Mouse (Mus musculus): ENCODE measurements around the gene Olfr1392. TPM values are rescaled to one million over a fixed set of nuclear protein-coding genes. Genes with fewer than 3 reads are reported as not detected.
A peak's percentile ranks its signal among the peaks of the same experiment; 100 is the strongest.
"Not testable (repeated sequence)": the region's sequence is repeated elsewhere in the genome, so short reads cannot be mapped to it uniquely, and the experiment has no call there.

Olfr1392 gene
- total RNA-seq (2015; ENCODE audit: low replicate concordance) (not detected in 2 replicates), total RNA-seq (2017; ENCODE audit: low replicate concordance) (not detected in 2 replicates)

DNA sequence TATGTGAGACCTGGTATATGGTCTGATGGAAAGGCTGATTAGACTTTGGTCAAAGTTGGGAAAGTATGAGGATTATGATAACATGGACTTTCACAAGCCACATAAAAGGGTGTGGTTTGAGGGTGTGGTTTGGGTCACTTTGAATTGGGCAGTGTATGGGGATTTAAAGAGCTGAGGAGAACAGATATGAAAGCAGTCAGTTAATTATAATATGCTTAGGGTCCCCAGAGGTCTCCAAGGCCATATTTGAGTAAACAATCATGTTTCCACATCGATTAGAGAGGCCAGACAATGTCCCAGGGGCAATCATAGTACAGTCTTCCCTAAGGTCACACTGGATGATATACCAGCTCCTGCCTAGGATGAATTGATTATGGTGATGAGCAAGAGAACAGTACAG, at the start of gene Olfr1392:
Gene Olfr1392, plus strand, starts transcription at position 301 of the 400 bp plus-strand sequence.
- not testable (repeated sequence) for ATAC-seq (replicated peaks; ENCODE audit: low FRiP score, poor library complexity, severe bottlenecking)

DNA sequence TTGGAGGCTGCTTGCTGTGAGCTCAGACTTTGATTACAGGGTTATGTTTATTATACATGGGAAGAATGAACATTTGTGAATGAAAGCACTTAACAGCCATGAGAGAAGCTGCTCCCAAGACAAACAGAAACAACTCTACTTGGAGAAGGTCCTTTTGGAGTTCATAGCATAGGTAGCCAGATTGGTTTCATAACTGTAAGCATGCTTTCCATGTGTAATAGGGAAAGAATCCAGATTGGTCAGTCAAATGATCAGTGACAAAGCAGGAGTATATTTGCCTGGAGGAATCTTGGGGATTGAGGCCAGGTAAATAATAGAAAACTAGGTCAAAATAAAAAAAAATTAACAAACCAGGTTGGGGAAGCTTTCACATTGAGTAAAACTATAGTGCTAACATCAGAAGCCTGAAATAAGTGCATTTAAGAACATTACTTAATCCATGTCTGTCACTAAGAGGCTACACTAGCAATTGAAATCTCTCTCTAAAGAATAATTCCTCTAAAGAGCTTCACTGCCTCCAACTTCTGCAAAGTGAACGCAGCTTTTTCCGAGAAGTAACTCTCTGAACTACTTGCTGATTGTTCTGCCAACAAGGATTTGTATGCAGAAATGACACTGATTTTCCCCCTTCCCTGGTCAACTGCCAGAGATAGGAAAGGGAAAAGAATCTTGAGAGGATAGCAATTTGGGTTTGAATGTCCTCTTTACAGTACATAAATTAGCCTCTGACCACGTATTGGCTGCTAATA, 49.4 kb upstream of the Olfr1392 start:
- ATAC-seq (replicated peaks; ENCODE audit: low FRiP score, poor library complexity, severe bottlenecking) = no peak

DNA sequence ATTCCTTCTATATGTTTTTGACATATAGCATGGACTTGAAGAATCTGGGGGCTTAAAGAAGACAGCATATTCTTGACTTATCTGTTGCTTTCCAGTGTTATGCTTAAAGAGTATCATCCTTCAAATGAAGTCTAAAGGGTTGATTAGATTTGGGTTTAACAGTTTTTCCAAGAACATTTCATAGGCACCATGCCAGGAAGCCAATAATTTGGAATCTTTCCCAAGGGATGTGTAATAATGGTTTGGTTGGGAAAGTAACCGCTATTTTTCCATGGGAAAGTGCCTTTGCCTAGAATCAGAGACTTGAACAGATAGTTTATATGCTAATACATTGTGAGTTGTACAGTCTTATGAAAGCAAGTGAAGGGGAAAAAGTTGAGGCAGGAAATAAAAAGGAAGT, 48.2 kb upstream of the Olfr1392 start:
- no peak for ATAC-seq (replicated peaks; ENCODE audit: low FRiP score, poor library complexity, severe bottlenecking)

DNA sequence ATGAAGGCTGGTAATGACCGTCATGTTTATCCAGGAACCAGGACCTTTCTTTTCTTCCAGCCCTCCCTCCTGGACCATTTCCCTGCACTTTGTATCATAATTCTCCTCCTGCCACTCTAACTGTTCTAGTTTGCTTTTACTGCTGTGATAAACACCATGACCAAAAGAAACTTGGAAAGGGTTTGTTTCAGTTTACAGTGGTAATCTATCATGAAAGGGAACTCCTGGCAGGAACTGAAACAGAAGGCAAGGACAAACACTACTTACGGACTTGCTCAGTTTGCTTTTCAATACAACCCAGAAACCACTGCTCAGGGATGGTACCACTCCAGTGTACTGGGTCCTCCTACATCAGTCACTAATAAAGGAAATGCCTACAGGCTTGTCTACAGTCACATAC, 47.5 kb upstream of the Olfr1392 start:
- ATAC-seq (replicated peaks; ENCODE audit: low FRiP score, poor library complexity, severe bottlenecking) = no peak

DNA sequence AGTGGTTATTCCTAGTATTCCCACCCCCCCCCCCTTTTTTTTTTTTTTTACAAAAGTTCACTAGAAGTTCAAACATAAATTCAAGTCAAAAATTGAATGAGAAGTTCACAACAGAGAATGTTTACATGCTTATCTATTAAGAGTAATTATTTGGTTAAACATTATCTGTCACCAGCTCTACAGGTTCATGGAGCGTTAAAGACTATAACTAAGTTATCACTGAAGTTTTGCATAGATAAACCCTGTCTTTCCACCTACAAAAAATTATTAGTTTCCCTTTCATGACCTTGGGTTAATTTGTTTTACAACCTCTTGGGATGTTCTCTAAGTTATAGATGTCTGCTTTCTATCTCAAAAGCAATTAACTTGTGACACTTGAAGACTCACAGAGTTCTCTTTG, 44.8 kb upstream of the Olfr1392 start:
- ATAC-seq (replicated peaks; ENCODE audit: low FRiP score, poor library complexity, severe bottlenecking) = no peak

DNA sequence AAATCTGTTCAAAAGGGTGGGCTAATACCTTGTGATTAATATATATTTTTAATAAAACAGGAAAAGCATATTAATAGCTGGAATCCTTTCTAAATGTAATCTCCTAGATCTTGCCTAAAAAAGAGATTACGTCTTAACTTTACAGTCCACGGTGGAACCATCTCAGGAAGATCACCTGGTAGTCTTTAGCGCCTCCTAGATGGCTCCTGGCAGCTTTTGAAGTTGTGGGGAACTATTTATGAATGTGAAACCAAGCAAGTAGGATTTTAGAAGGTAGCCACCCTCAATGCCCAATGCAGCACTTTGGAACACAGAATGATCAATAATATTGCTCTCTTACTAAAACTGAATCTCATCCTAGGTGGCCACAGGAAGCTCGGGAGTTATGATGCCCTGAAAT, 44.2 kb upstream of the Olfr1392 start:
- no peak for ATAC-seq (replicated peaks; ENCODE audit: low FRiP score, poor library complexity, severe bottlenecking)

DNA sequence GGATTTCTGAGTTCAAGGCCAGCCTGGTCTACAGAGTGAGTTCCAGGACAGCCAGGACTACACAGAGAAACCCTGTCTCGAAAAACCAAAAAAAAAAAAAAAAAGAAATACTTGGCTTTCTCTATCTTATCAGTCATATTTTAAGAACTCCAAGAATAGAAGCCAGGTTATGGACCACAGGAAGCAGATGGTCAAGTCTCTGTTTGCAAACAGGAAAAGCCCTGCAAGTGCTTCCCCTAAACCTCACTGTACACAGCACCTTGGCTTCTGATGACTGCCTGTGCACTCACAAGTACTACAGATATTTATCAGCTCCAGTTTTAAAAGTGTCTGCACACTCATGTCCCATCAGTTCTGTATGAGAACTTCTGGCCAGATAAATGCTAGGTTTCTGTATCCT, 43.6 kb upstream of the Olfr1392 start:
- no peak for ATAC-seq (replicated peaks; ENCODE audit: low FRiP score, poor library complexity, severe bottlenecking)

DNA sequence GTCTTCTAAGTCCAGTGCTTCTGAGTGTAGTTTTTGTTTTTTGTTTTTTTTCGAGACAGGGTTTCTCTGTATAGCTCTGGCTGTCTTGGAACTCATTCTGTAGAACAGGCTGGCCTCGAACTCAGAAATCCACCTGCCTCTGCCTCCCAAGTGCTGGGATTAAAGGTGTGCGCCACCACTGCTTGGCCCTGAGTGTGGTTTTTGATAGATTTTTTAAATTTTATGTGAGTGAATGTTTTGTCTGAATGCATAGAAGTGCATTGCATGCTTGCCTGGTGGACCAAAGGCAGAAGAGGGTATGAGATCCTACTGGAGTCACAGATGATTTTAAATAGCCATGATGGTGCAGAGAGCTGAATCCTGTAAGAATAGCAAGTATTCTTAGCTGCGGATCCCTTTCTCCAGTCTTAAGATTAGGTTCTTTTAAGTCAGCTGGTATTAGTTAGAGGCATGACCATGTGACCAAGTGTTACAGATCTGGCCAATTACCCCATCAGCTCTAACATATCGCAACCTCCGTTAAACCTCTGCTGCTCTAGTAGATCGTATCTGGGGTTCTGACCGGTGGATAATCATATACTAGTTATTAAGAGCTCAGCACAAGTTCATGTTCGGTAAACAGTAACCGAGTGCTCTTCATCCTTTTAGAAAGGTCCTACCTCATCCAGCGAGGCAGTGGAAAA, 42.0 kb upstream of the Olfr1392 start:
- peak; percentile 14 for ATAC-seq (replicated peaks; ENCODE audit: low FRiP score, poor library complexity, severe bottlenecking)

DNA sequence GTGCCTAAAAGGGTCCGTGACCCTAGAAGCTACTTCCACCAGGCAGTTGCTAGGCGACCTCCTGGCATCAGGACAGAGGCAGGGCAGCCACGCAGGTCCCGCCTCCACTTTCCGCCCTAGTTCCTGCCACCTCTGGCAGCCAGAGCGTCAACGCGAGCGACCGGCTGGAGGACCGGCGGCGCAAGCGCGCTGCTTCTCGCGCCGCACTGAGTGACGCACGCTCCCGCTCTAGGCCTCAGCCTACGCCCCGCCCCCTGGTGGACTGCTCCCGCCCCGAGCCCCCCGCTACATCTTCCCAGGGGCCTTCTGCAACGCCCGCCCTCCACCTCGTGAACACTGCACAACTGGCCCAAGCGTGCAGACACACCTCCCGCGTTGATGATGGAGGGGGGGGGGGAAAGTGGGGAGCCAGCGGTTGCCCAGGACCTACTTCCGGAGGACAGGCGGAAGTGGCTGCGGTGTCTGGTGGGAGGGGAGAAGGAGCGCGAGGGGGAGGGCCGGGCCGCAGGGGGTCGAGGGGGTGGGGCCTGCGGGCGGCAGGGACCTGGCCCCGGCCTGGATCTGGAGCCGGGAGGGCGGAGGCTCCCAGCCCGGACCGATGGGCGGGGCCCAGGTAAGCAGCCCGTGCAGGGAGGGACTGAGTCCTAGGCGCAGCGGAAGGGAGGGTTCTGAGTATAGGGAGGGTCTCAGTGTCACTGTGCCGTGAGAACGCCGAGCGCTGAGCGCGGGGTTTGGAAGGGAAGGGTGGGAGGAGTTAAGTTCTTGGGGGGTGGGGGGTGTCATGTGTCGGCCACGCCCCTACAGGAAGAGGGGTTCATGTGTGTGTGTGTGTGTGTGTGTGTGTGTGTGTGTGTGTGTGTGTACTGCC, 41.1 kb upstream of the Olfr1392 start, which contains the start of gene Mgat1:
Gene Mgat1, plus strand, starts transcription at position 465 of the 868 bp plus-strand sequence.
- ATAC-seq (replicated peaks; ENCODE audit: low FRiP score, poor library complexity, severe bottlenecking) = peak; percentile 92

DNA sequence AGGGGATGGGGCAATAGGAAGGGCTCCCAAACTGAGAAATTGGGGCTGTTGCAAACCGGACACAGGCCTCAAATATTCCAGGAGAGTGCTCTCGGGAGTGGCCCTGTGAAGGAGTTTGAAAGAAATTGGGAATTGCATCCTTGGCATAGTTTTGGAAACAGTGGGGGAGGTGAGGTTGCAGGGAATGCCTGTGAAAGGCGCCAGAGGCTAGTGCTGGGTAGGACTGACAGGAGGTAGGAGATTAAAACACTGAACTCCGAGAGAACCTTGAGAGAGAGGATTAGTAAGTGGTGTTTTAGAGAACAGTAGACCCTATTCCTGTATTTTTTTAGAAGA, 40.5 kb upstream of the Olfr1392 start:
- ATAC-seq (replicated peaks; ENCODE audit: low FRiP score, poor library complexity, severe bottlenecking) = no peak

DNA sequence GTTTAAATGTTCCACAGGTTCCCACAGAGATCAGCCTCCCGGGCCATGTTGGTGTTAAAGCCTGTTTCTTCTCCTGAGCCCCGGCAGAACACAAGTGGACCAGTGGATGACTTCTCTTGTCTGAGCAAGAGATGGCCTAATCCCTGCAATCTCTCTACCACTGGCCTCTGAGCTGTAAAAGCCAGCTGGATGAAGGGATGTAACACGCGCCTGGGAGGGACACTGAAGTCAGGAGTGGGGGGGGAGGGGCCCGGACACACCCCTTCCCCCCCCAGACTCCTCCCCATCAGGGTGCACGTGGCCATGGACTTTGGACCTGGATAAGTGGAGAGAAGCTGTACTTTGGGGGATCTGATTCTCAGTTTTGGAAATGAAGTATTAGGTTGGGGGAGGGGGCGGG, 39.9 kb upstream of the Olfr1392 start:
- ATAC-seq (replicated peaks; ENCODE audit: low FRiP score, poor library complexity, severe bottlenecking) = no peak

DNA sequence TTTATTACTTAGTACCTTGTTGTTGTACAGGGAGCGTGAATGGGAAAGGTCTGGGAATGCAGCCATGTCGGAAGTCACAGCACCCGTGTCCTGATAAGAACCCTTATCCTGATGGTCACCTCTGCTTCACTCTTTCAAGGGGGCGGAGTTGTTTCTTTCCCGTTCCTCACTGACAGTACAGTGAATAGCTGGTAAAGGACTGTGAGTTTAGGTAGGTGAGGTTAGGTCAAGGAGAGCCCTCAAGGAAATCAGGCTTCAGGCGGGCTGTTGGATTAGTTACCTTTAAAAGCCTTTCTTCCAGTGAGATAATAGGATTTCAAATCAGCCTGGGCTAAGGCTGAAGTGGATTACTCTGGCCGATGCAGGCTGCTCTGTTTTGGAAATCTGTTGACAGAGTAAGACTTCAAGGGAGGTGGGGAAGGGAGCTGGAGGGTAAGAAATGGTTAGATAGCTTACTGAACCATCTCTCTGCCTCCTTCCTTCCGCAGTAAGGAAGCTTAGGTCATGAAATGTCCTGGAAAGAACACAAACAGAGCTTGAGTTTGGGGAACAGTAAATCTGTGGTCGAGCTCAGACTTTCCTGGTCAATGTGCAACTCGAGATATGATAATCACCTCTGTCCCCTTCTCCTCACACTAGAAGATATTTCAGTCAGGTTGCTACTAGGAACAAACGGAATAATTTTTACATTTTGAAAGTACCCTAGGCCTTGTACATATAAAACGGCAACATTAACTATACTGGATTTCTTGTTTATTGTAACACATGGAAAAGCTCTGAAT, 39.3 kb upstream of the Olfr1392 start:
- no peak for ATAC-seq (replicated peaks; ENCODE audit: low FRiP score, poor library complexity, severe bottlenecking)

DNA sequence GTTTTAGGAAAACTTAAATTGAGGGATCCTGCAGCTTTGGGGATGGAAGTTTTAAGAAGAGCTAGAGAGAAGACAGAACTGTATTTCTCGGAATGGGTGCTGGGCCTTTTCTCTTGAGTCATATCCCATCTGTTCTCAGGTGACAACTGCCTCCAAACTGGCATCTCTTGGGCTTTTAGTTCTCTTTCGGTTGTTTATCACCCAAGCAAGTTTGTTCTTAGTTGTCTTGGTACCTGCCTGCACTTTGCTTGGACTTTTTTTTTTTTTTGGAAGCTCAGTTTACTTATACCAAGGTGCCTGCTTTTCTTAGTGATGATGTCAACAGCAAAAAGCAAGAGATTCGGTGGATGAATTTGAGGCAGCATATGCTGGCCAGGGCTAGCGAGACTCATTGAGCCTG, 38.6 kb upstream of the Olfr1392 start:
- no peak for ATAC-seq (replicated peaks; ENCODE audit: low FRiP score, poor library complexity, severe bottlenecking)

DNA sequence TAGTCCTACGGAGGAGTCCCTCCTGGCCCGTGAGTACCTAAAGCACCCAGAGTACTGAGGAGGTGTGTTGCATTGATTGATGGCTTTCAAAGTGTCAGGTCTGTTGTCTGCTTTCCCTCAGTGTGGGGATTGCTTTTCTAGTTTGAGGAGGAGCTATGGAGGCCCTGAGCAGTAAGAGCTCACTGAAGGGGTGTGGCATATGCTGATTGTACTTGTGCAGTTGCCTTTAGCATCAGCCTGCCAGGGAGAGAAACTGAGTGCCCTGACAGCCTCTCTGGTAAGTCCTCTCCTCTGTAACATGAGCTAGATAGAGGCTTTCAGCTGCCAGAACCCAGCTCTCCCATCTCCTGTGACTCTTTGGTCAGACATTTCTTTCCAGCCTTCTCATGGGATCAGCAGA, 37.8 kb upstream of the Olfr1392 start:
- ATAC-seq (replicated peaks; ENCODE audit: low FRiP score, poor library complexity, severe bottlenecking) = no peak

DNA sequence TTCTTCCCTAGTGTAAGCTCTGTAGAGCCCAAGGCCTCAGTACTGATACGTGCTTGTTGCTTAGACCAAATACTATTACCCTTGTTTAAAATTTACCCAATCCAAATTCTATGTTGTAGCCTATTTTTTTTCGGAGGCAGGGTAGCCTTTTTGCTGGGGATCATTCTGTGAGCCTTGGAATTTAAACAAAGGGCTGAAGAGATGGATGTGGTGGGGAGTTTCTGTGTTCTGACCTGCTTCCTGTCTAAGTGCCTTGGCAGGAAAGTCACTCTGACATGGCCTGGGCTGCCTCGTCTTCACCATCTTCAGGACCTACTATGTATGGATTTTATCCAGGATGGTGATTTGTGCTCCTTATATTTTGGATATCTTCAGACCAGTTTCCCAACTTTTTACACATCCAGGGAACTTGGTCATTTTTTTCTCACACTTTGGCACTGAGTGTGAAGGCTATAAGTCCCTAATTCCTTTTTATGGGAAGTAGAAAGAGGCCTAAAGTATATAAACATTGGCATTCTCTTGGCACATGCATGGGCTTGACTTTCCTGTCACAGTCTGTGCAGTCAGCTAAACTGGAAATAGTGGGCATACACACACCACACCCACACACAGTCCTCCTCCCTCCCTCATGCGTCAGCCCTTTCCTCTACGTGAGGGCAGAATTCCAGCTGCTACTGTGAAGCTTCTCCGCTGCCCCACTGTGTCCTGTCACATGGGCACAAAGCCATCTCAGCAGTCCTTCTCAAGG, 36.7 kb upstream of the Olfr1392 start:
- no peak for ATAC-seq (replicated peaks; ENCODE audit: low FRiP score, poor library complexity, severe bottlenecking)

DNA sequence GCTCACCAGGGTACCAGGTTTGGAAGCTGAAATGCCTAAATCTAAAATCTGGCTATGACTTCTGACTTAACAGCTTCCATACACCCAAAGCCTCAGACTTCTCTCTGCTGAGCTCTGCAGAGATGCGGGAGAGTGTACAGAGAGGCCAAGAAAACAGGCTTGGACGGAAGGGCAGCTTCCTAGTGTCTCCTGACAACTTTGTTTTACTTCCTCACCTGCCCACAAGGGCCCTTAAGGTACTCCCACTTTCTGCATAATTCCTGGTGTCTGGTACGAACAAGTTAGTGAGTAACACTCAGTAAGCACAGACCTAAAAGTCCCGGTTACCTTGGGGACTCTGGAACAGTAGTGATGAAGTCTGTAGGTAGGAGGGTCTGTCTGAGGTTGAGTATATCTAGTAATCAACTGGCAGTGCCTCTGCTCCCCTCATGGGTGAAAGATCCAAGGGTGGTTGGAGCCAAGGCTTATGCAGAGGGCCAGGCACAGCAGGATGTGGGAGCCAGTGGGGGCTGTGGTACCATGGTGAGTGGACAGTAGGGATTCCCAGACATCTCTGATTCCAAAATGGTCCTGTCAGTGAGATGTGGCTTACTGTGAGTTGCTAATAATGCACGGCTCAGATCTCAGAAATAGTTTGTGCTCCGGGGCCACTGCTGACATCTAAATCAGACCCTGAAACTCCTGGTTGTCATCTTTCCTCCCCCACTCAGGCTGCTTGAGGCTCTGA, 35.9 kb upstream of the Olfr1392 start:
- ATAC-seq (replicated peaks; ENCODE audit: low FRiP score, poor library complexity, severe bottlenecking) = no peak

DNA sequence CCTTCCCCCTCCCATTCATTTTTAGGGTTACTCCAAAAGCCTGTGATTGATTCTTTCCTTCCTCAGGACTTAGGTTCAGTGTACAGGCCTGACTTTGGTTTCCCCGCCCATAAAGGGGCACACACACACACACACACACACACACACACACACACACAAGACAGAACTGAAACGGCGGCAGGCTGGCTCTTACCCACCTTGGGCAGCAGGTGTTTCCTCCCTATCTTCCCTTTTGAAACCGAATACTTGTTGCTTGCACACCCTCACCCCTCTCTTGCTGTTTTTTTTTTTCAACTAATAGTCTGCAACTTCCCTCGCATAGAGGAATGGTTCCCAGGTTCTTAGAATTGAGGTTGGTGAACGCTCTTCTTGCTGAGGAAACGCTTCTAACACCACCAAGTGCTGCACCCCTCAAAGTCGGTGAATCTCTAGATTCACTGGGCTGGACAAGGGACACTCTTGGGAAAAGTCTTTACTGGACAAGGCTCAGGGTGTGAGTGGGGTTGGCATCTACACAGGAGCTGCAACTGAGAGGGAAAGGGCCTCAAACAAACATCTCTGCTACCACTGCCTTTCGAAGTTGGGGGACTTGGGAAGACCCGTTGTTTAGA, 35.2 kb upstream of the Olfr1392 start:
- peak; percentile 16 for ATAC-seq (replicated peaks; ENCODE audit: low FRiP score, poor library complexity, severe bottlenecking)
